Mouse (Mus musculus): ENCODE results near the gene Rhebl1.
A peak's percentile ranks its signal among the peaks of the same experiment; 100 is the strongest.

Gene Rhebl1

GRCm38 (mm10) chr15:98849956-98850600 lies 44.3 kb downstream of the Rhebl1 start:
- no peak for TF ChIP-seq GATA4 (IDR thresholded peaks at IDR 0.05; ENCODE audit: insufficient replicate concordance, low read length)

DNA sequence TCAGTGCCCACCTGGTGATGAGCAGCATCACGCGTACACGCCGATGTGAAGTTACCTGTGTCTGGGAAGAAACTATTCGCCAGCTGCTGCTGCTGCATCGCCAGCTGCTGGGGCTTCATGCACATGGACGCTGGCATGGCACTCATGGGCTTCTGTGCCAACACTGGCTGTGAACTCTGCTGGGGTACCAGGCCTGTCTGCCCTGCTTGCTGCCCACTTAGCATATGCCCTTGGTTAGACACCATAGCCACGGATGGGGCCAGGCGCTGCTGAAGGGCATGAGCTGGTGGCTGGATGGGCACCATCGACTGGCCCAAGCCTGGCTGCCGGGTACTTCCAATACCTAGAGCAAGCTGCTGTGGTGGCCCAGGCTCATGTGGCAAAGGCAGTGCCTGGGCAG lies 45.2 kb downstream of the Rhebl1 start:
- no peak for TF ChIP-seq GATA4 (IDR thresholded peaks at IDR 0.05; ENCODE audit: insufficient replicate concordance, low read length)

DNA sequence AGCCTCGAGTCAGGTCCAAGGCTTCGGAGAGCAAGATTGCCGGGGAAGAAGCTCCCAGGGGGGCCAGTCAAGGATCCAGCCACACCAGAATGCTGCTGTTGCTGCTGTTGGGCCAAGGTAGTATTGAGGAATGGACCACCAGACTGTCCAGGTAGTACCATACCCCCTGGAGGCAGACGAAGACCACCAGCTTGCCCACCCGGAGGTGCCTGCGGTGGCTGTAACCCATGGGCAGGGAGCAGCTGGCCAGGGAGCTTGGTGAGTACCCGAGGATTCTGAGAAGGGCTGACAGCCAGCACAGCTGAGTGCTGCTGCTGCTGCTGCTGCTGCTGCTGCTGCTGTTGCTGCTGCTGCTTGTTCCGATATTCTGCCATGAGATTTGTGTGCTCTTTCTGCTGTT lies 48.2 kb downstream of the Rhebl1 start:
- no peak for TF ChIP-seq GATA4 (IDR thresholded peaks at IDR 0.05; ENCODE audit: insufficient replicate concordance, low read length)

- no peak for TF ChIP-seq GATA4 (IDR thresholded peaks at IDR 0.05; ENCODE audit: insufficient replicate concordance, low read length)
Observed at GRCm38 (mm10) chr15:98845149-98845548, 49.2 kb downstream of the Rhebl1 start.

DNA sequence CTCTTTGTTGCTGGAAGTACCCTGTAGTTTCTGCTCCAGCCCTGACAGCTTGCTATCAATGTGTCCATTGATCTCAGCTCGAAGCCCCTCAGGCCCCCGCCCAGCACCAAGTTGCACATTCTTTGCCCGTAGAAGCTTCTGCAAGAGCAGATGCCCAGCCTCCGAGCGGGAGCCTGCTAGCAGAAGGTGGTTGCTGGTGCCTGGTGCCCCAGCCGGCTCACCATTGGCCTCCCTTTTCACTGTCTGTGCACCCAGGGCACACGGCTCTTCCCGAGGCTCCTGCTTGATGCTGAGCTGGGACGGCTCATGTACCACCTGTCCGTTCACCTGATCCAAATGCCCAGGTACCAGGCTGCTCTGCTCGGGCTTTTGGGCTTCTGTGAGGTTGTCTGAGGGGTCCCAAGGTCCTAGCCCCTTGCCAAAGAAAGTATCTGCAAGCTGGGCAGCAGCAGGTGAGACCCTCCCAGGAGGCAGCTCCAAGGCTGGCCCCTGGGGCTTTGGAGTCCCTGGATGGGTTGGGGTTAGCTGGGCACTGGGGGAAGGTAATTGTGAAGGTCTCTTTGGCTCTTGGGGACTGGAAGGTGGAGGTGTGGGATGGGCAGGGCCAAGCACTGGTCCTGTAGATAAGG lies 50.6 kb downstream of the Rhebl1 start:
- no peak for TF ChIP-seq GATA4 (IDR thresholded peaks at IDR 0.05; ENCODE audit: insufficient replicate concordance, low read length)

DNA sequence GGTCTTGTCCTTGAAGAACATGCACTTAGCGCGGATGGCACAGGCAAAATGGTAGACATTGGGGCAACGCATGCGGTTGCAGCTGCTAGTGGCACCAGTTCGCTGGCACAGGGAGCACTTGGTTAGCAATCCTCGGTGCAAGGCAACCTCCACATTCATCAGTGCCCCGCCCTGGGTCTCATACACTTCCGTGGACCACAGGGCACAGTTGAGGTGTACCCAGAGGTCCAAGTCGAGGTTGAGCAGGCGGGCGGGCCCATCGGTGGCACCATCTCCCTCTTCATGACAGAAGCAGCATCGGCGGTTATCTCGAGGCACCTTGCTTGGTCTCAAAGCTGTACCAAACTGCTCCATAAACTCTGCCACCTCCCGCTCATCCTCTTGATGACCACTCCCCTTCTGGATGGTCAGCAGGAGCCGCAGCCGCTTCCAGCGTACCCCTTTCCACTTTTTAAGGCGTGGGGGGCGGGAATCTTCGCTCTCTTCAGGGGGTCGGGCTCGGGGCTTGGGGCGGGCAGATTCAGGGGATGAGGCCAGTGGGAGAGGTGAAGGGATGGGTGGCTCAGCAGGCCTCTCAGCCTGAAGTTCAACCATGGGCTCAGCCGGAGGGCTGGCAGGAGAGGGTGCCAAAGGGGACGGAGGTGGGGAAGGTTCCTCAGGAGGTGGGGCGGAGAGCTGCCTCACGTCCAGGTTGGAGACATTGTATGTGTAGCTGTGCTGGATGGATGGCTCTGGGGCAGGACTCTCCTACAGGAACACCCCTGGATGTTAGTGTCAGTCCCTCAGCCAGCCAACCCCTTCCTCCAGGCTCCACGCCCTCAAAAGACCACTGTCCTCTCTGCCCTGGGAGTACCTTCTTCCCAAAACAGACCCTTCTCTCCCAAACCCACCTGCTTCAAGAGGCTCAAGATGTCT lies 54.4 kb downstream of the Rhebl1 start:
- TF ChIP-seq GATA4 (IDR thresholded peaks at IDR 0.05; ENCODE audit: insufficient replicate concordance, low read length) = no peak

DNA sequence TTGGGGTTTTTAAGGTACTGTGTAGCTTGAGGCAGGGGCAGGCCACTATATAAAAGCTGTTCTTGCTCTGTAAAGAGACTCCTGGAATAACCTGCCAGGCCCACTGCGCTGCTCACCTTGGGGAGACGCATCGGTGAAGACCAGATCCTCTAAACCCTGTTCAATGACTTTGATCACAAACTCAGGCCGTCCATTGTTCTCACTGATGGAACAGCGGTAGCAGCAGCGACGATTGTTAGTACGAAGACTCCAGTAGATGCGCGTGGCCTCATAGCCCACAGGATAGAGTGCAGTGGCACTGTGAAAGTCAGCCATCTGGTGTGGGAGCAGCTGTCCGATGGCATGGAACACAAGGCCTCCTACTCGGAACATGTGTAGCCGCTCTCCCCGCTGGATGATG lies 55.2 kb downstream of the Rhebl1 start:
- no peak for TF ChIP-seq GATA4 (IDR thresholded peaks at IDR 0.05; ENCODE audit: insufficient replicate concordance, low read length)

GRCm38 (mm10) chr15:98837743-98838103 lies 56.6 kb downstream of the Rhebl1 start:
- TF ChIP-seq GATA4 (IDR thresholded peaks at IDR 0.05; ENCODE audit: insufficient replicate concordance, low read length) = no peak

DNA sequence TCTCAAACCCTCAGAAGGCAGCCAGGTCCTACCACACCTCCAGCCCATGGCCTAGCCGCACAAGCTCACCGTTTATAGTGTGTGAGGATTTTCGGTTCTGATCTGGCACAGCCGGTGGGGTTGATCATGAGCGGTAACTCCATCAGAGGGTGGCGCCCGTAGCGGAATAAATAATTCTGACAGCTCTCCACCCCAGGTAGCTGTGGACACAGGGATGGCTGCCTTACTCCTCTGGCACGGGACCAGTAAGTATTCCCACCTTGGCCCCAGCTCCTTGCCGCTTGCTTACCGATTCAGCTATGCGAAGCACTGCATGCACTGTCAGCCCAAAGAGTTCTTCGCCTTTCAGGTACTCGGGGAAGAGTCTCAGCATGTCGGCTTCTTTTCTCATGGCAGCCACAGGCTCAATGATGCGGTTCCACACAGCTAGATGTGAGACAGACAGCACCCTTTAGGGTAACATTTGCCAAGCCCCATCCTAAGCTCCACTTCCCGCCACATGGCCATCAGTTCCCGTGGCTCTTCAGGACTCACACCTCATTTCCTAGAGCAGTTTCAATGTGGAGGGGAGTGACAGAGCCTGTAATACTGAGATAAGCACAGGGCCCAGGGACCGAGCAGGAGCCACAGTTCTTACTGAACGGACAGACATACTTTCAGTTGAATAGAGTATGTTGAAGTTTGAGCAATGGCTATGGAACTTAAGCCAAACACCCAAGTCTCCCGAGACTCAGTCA lies 57.2 kb downstream of the Rhebl1 start:
- no peak for TF ChIP-seq GATA4 (IDR thresholded peaks at IDR 0.05; ENCODE audit: insufficient replicate concordance, low read length)

- TF ChIP-seq GATA4 (IDR thresholded peaks at IDR 0.05; ENCODE audit: insufficient replicate concordance, low read length) = no peak
Observed at GRCm38 (mm10) chr15:98835291-98835690, 59.0 kb downstream of the Rhebl1 start.

DNA sequence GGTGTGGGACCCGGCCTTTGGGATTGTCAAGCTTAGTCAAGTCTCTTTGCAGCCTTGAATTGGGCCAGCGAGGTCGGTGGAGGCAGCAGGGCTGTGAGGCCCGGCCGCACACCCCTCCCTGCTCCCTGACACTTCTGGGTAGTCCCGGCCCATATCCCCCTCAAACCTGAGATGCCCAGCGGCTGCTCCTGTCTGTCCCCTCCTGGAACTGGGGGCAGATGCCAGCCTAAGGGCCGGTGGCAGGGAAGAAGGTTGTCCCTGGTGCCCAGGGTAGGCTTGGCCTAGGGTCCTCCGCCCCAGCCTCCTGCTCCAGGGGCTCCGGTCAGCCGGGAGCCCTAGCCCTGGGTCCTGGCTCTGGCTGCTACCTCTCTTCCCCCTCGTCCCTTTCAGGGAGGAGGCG lies 60.3 kb downstream of the Rhebl1 start:
- TF ChIP-seq GATA4 (IDR thresholded peaks at IDR 0.05; ENCODE audit: insufficient replicate concordance, low read length) = no peak

- TF ChIP-seq GATA4 (IDR thresholded peaks at IDR 0.05; ENCODE audit: insufficient replicate concordance, low read length) = no peak
Observed at GRCm38 (mm10) chr15:98833281-98833680, 61.1 kb downstream of the Rhebl1 start.

GRCm38 (mm10) chr15:98832161-98833058 lies 61.9 kb downstream of the Rhebl1 start:
- peak; percentile 30; the same call in 1 of the 2 replicates for TF ChIP-seq GATA4 (IDR thresholded peaks at IDR 0.05; ENCODE audit: insufficient replicate concordance, low read length)

DNA sequence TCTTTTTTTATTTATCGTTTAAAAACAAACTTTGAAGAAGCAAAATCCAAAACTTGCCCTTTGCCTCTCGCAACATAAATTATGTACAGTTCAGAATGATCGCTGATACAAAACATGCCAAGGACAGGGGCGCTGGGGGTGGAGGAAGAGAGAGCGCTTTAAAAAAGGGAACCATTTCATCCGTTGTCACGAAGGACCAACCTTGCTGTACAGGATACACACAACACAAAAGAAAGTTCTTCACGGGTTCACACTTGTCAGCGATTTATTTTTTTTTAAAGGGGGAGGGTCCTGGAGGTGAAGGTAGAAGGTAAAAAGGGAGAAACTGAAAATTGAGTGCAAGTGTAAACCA lies 62.7 kb downstream of the Rhebl1 start:
- no peak for TF ChIP-seq GATA4 (IDR thresholded peaks at IDR 0.05; ENCODE audit: insufficient replicate concordance, low read length)
